Mouse (Mus musculus) heart, embryonic 12.5 days (tissue): ENCODE data around the gene 4430402I18Rik. TPM values are rescaled to one million over a fixed set of nuclear protein-coding genes. Genes with fewer than 3 reads are reported as not detected.
A peak's percentile ranks its signal among the peaks of the same experiment; 100 is the strongest.

Source experiments
- ATAC-seq: fragments of 200-750 bp; cut with Nextera tagmentation; 2 replicates; pipeline ENCODE4 v1.8.0; 2017; ENCODE audit warnings: moderate TSS enrichment, moderate library complexity; ENCODE audit not compliant: insufficient number of reproducible peaks, low FRiP score
- H3K27ac ChIP-seq: fragments of 300-500 bp; sonication (generic); 2 replicates; pipeline ENCODE4 v1.5.1; 2016; ENCODE audit warnings: mild to moderate bottlenecking, moderate library complexity; ENCODE audit not compliant: poor library complexity, severe bottlenecking
- H3K27me3 ChIP-seq: fragments of 300-500 bp; sonication (generic); replicated peaks from 2 replicates; pipeline ENCODE4 v1.6.1; 2016; ENCODE audit warnings: mild to moderate bottlenecking, moderate library complexity
- H3K36me3 ChIP-seq: fragments of 300-500 bp; sonication (generic); 2 replicates; pipeline ENCODE4 v1.6.1; 2016; ENCODE audit warnings: mild to moderate bottlenecking, moderate library complexity
- H3K4me1 ChIP-seq: fragments of 300-500 bp; sonication (generic); replicated peaks from 2 replicates; pipeline ENCODE4 v1.6.1; 2016; ENCODE audit warnings: mild to moderate bottlenecking
- H3K4me2 ChIP-seq: fragments of 300-500 bp; sonication (generic); 2 replicates; pipeline ENCODE4 v1.6.1; 2016; ENCODE audit warnings: mild to moderate bottlenecking, moderate library complexity
- H3K4me3 ChIP-seq: fragments of 300-500 bp; sonication (generic); 2 replicates; pipeline ENCODE4 v1.5.1; 2016; ENCODE audit warnings: mild to moderate bottlenecking
- H3K9ac ChIP-seq: fragments of 300-500 bp; sonication (generic); 2 replicates; pipeline ENCODE4 v1.6.1; 2016; ENCODE audit warnings: mild to moderate bottlenecking, moderate library complexity
- H3K9me3 ChIP-seq: fragments of 300-500 bp; sonication (generic); replicated peaks from 2 replicates; pipeline ENCODE4 v1.6.1; 2016; ENCODE audit warnings: mild to moderate bottlenecking, moderate library complexity
- WGBS: fragments of 180-500 bp; shearing (Covaris S2); methylation state at CpG from one replicate; pipeline ENCODE4 v1.1.7; 2016; 5-methylcytosine and 5-hydroxymethylcytosine counted together
- polyA plus RNA-seq: library from polyadenylated mRNA; unstranded; fragments of >200 nt; fragmentation: Nextera tagmentation; extraction: Ambion mirVana; gene quantifications from 2 replicates; pipeline ENCODE4 v1.2.1, GENCODE M21; 2016

The 4430402I18Rik gene
- polyA plus RNA-seq, 1 experiment from 2014 or later, result 6.0 TPM

- H3K4me3 ChIP-seq, result peak overlapping the region; percentile 97
- H3K4me2 ChIP-seq, result peak overlapping the region; percentile 90
- no peaks in the 10 kb centered on the region for H3K36me3 ChIP-seq
- WGBS, result 9% methylated on average over 16 of the region's 16 CpGs
- no peak overlapping the region for H3K27ac ChIP-seq
- no peaks in the 10 kb centered on the region for H3K9me3 ChIP-seq
- peak overlapping the region; percentile 95 for H3K9ac ChIP-seq
- H3K4me1 ChIP-seq, result peaks cover 29% of the 10 kb centered on the region
- ATAC-seq, result no peak; the same call in 1 of the 2 replicates
- H3K27me3 ChIP-seq, result no peaks in the 10 kb centered on the region
Observed at GRCm38 (mm10) chr19:28964552-28964903, 3.1 kb downstream of the 4430402I18Rik start.

GRCm38 (mm10) chr19:28963842-28964551 is 3.6 kb downstream of the 4430402I18Rik start, which contains the start of gene Plpp6:
TSS of gene Plpp6 (plus strand) at chr19:28963953.
- peak within 1 kb of the TSS; percentile 97 for H3K4me3 ChIP-seq
- H3K4me2 ChIP-seq, result peak within 1 kb of the TSS; percentile 90
- H3K27ac ChIP-seq, result peak within 1 kb of the TSS; percentile 81
- peak within 1 kb of the TSS; percentile 95 for H3K9ac ChIP-seq
- under 1% methylated on average over 67 of the region's 73 CpGs for WGBS
- peak; percentile 86 for ATAC-seq
- no peaks in the 10 kb centered on the region for H3K36me3 ChIP-seq
- no peaks in the 10 kb centered on the region for H3K27me3 ChIP-seq
- H3K4me1 ChIP-seq, result peaks cover 29% of the 10 kb centered on the region
- no peaks in the 10 kb centered on the region for H3K9me3 ChIP-seq

GRCm38 (mm10) chr19:28963513-28963841 is 4.1 kb downstream of the 4430402I18Rik start:
- H3K4me1 ChIP-seq, result peaks cover 29% of the 10 kb centered on the region
- no peaks in the 10 kb centered on the region for H3K27me3 ChIP-seq
- peak overlapping the region; percentile 90 for H3K4me2 ChIP-seq
- H3K9ac ChIP-seq, result peak overlapping the region; percentile 95
- no peaks in the 10 kb centered on the region for H3K9me3 ChIP-seq
- H3K4me3 ChIP-seq, result peak overlapping the region; percentile 97
- no peaks in the 10 kb centered on the region for H3K36me3 ChIP-seq
- no peak for ATAC-seq
- H3K27ac ChIP-seq, result peak overlapping the region; percentile 81
- WGBS, result 6% methylated on average over 4 of the region's 4 CpGs

GRCm38 (mm10) chr19:28963113-28963512 is 4.5 kb downstream of the 4430402I18Rik start:
- Histone ChIP-seq H3K27me3 (no peaks in the 10 kb centered on the region), H3K36me3 (no peaks in the 10 kb centered on the region), H3K4me2 (peak overlapping the region; percentile 90), H3K27ac (peak overlapping the region; percentile 81), H3K4me3 (peak overlapping the region; percentile 97; the same call in 1 of the 2 replicates), H3K4me1 (peaks cover 29% of the 10 kb centered on the region), H3K9ac (peak overlapping the region; percentile 95), H3K9me3 (no peaks in the 10 kb centered on the region)
- WGBS, result 39% methylated on average over 3 of the region's 3 CpGs
- ATAC-seq, result no peak

- WGBS, result 80% methylated on average over 5 of the region's 5 CpGs
- no peak for ATAC-seq
Observed at GRCm38 (mm10) chr19:28951251-28951650, 16.3 kb downstream of the 4430402I18Rik start.

GRCm38 (mm10) chr19:28947311-28947710 is 20.3 kb downstream of the 4430402I18Rik start:
- 31% methylated on average over 2 of the region's 2 CpGs for WGBS
- no peak overlapping the region for H3K4me2 ChIP-seq
- H3K36me3 ChIP-seq, result no peaks in the 10 kb centered on the region
- no peak overlapping the region for H3K4me3 ChIP-seq
- peaks cover 6% of the 10 kb centered on the region; the same call in 1 of the 2 replicates for H3K9me3 ChIP-seq
- no peak overlapping the region for H3K27ac ChIP-seq
- peaks cover 9% of the 10 kb centered on the region for H3K4me1 ChIP-seq
- no peak overlapping the region for H3K9ac ChIP-seq
- ATAC-seq, result no peak
- H3K27me3 ChIP-seq, result no peaks in the 10 kb centered on the region

More at GRCm38 (mm10) chr19:28951251-28951650, 16.3 kb downstream of the 4430402I18Rik start:
- H3K27ac ChIP-seq, result no peak overlapping the region
- no peak overlapping the region for H3K9ac ChIP-seq
- H3K4me1 ChIP-seq, result peaks cover 9% of the 10 kb centered on the region
- no peaks in the 10 kb centered on the region for H3K36me3 ChIP-seq
- no peak overlapping the region for H3K4me3 ChIP-seq
- H3K27me3 ChIP-seq, result no peaks in the 10 kb centered on the region
- H3K9me3 ChIP-seq, result peaks cover 6% of the 10 kb centered on the region; the same call in 1 of the 2 replicates
- no peak overlapping the region for H3K4me2 ChIP-seq

GRCm38 (mm10) chr19:28946782-28947181 is 20.8 kb downstream of the 4430402I18Rik start:
- peaks cover 6% of the 10 kb centered on the region; the same call in 1 of the 2 replicates for H3K9me3 ChIP-seq
- peaks cover 9% of the 10 kb centered on the region for H3K4me1 ChIP-seq
- H3K36me3 ChIP-seq, result no peaks in the 10 kb centered on the region
- 8% methylated on average over 4 of the region's 4 CpGs for WGBS
- no peak overlapping the region for H3K4me2 ChIP-seq
- no peaks in the 10 kb centered on the region for H3K27me3 ChIP-seq
- H3K27ac ChIP-seq, result no peak overlapping the region
- no peak for ATAC-seq
- no peak overlapping the region for H3K9ac ChIP-seq
- H3K4me3 ChIP-seq, result no peak overlapping the region

GRCm38 (mm10) chr19:28941271-28941670 is 26.3 kb downstream of the 4430402I18Rik start:
- no peak for ATAC-seq
- 57% methylated on average over 4 of the region's 4 CpGs for WGBS
- no peaks in the 10 kb centered on the region for H3K27me3 ChIP-seq
- H3K4me1 ChIP-seq, result peaks cover 16% of the 10 kb centered on the region
- H3K4me2 ChIP-seq, result no peak overlapping the region
- H3K4me3 ChIP-seq, result no peak overlapping the region
- no peak overlapping the region for H3K9ac ChIP-seq
- H3K36me3 ChIP-seq, result no peaks in the 10 kb centered on the region
- no peaks in the 10 kb centered on the region for H3K9me3 ChIP-seq
- H3K27ac ChIP-seq, result peak overlapping the region; percentile 65

GRCm38 (mm10) chr19:28940135-28940874 is 27.3 kb downstream of the 4430402I18Rik start:
- Histone ChIP-seq H3K9ac (no peak overlapping the region), H3K27ac (peak overlapping the region; percentile 83)

GRCm38 (mm10) chr19:28934897-28935296 is 32.7 kb downstream of the 4430402I18Rik start:
- H3K27me3 ChIP-seq, result no peaks in the 10 kb centered on the region
- H3K4me1 ChIP-seq, result peaks cover 1% of the 10 kb centered on the region

More at GRCm38 (mm10) chr19:28940135-28940874, 27.3 kb downstream of the 4430402I18Rik start:
- Histone ChIP-seq H3K4me1 (peaks cover 16% of the 10 kb centered on the region), H3K4me2 (peak overlapping the region; percentile 22; the same call in 1 of the 2 replicates), H3K4me3 (no peak overlapping the region), H3K9me3 (no peaks in the 10 kb centered on the region), H3K27me3 (no peaks in the 10 kb centered on the region), H3K36me3 (no peaks in the 10 kb centered on the region)
- ATAC-seq, result peak; percentile 53
- WGBS, result 36% methylated on average over 9 of the region's 9 CpGs

GRCm38 (mm10) chr19:28929034-28929433 is 38.6 kb downstream of the 4430402I18Rik start:
- no peak for ATAC-seq
- H3K4me1 ChIP-seq, result peaks cover 14% of the 10 kb centered on the region
- no peaks in the 10 kb centered on the region for H3K36me3 ChIP-seq
- H3K27me3 ChIP-seq, result no peaks in the 10 kb centered on the region
- no peak overlapping the region for H3K4me2 ChIP-seq
- H3K9ac ChIP-seq, result no peak overlapping the region
- H3K9me3 ChIP-seq, result no peaks in the 10 kb centered on the region
- H3K27ac ChIP-seq, result no peak overlapping the region
- H3K4me3 ChIP-seq, result no peak overlapping the region

More at GRCm38 (mm10) chr19:28934897-28935296, 32.7 kb downstream of the 4430402I18Rik start:
- Histone ChIP-seq H3K36me3 (no peaks in the 10 kb centered on the region), H3K27ac (no peak overlapping the region), H3K4me2 (no peak overlapping the region), H3K4me3 (no peak overlapping the region), H3K9me3 (no peaks in the 10 kb centered on the region), H3K9ac (no peak overlapping the region)
- WGBS, result 79% methylated on average over 3 of the region's 3 CpGs
- no peak for ATAC-seq
